In the genomic region with DNA sequence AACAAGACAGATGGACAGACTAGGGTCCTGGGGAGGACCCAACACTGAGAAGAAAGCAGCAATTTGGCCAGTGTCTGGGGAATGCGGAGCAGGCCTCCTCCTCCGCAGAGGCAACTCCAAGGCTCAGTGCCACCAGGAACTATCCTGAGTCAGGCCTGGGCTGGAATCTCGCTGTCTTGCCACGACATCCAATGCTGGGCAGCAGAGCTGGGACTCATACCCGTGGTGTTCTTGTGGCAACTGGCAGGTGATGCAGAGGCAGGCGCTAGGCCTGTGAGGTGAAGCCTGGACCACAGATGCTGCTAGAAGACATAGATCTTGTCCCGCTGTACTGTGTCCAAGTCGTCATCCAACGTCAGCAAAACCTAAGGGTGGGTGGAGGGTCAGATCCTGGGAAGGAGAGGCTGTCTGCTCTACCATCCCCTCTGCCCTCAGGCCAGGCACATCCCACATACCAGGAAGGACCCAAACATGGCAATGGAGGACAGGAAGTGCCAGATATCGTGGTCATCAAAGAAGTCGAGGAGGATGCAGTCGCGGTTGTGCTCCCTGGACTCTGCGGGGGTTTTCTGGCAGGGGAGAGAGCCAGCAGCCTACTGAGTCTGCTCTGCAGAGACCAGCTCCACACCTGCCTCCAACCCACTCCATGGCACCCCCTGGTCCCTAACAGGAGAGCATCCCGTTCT, we compare ENCODE assay signal across 12 mouse cellular contexts. TPM values are rescaled to one million over a fixed set of nuclear protein-coding genes. Genes with fewer than 3 reads are reported as not detected.
"Had no signal": no experiment of that assay in that cellular context is flagged by ENCODE, and none has a peak within 500 bp of the region (broad histone marks: within the 10 kb centered on the region; RNA-seq: fewer than 3 reads in every experiment).

No protein-coding gene starts in this region.

- DNase-seq: gastrocnemius, postnatal 14 days; gastrocnemius, postnatal 36 days; heart, adult 18-20 months; heart, postnatal 36 days; kidney, adult 11 months; kidney, adult 2 months; kidney, adult 9 months; kidney, postnatal 14 days; kidney, postnatal 36 days; layer of hippocampus, adult 9-11 months; layer of hippocampus, postnatal 36 days had no signal

RNA-seq across cellular contexts. Expression of a gene that starts 3.2 kb away (rescaled TPM):
- total RNA-seq: hematopoietic stem cell, adult 5-6 weeks had no signal
